Mouse (Mus musculus): ENCODE results near the gene Inpp5k. TPM values are rescaled to one million over a fixed set of nuclear protein-coding genes. Genes with fewer than 3 reads are reported as not detected.
A peak's percentile ranks its signal among the peaks of the same experiment; 100 is the strongest.

Gene Inpp5k
- polyA plus RNA-seq, 1 experiment from 2014 or later = 55.5 TPM

DNA sequence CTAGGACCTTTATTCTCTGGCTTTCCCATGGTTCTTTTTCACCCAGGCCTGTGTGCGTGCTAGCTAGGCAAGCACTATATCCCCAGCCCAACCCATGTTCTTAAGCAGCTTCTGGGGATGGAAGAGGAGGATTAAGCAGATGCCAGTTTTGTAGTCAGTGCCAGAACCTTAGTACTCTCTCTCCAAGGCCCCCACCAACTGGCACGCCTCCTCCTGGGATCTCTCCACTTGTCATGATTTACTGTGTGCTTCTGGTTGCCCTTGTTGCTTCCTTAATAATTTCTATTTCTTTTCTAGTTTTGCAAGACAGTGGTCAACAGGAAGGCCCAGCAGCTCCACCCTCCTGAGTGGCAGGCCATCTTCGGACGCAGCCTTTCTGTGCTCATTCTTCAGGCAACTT, 5.0 kb upstream of the Inpp5k start:
- Histone ChIP-seq H3K9me3 (replicated peaks; ENCODE audit: control insufficient read depth, low read length) (no peaks in the 10 kb centered on the region), H3K4me1 (ENCODE audit: control insufficient read depth, insufficient read depth, low read length) (peaks cover 4% of the 10 kb centered on the region; the same call in 1 of the 2 replicates), H3K27me3 (replicated peaks; ENCODE audit: control insufficient read depth, insufficient read depth, low read length) (no peaks in the 10 kb centered on the region), H3K4me3 (ENCODE audit: low read depth, low read length) (no peak overlapping the region), H3K36me3 (ENCODE audit: control insufficient read depth, insufficient read depth, low read length) (peaks cover 58% of the 10 kb centered on the region), H3K4me2 (ENCODE audit: low read length) (no peak overlapping the region), H3K9ac (ENCODE audit: low read length) (no peak overlapping the region), H3K27ac (ENCODE audit: low read depth, low read length) (no peak overlapping the region)
- DNase-seq (ENCODE audit: low spot score) = peak; percentile 16
- WGBS = 90% methylated on average over 4 of the region's 4 CpGs
- no peak for ATAC-seq

DNA sequence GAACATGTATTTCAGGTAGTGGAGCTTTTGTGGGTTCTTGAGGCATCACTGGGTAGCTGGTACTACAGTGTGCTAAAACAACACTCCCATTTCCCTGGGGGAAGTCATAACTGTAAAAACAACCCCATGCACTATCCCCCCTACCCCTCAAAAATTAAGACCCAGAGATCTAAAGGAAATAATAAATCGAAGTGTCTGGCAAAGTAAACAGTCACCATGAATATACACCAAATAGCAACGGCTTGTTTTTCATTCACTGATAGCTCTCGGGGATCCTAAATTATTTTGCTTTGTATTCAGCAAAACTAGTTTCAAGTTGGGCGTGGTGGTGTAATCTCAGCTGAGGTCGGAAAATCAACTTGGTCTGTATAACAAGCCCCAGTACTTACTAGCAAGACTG, 690 bp upstream of the Inpp5k start:
- H3K9me3 ChIP-seq (replicated peaks; ENCODE audit: control insufficient read depth, low read length) = no peaks in the 10 kb centered on the region
- peak overlapping the region; percentile 73 for H3K4me3 ChIP-seq (ENCODE audit: low read depth, low read length)
- WGBS = 18% methylated on average over 5 of the region's 5 CpGs
- DNase-seq (ENCODE audit: low spot score) (no peak), ATAC-seq (no peak)
- H3K36me3 ChIP-seq (ENCODE audit: control insufficient read depth, insufficient read depth, low read length) = peaks cover 39% of the 10 kb centered on the region
- H3K4me2 ChIP-seq (ENCODE audit: low read length) = peak overlapping the region; percentile 87
- H3K27ac ChIP-seq (ENCODE audit: low read depth, low read length) = peak overlapping the region; percentile 72; the same call in 1 of the 2 replicates
- H3K4me1 ChIP-seq (ENCODE audit: control insufficient read depth, insufficient read depth, low read length) = peaks cover 10% of the 10 kb centered on the region; the same call in 1 of the 2 replicates
- no peaks in the 10 kb centered on the region for H3K27me3 ChIP-seq (replicated peaks; ENCODE audit: control insufficient read depth, insufficient read depth, low read length)
- peak overlapping the region; percentile 80 for H3K9ac ChIP-seq (ENCODE audit: low read length)

DNA sequence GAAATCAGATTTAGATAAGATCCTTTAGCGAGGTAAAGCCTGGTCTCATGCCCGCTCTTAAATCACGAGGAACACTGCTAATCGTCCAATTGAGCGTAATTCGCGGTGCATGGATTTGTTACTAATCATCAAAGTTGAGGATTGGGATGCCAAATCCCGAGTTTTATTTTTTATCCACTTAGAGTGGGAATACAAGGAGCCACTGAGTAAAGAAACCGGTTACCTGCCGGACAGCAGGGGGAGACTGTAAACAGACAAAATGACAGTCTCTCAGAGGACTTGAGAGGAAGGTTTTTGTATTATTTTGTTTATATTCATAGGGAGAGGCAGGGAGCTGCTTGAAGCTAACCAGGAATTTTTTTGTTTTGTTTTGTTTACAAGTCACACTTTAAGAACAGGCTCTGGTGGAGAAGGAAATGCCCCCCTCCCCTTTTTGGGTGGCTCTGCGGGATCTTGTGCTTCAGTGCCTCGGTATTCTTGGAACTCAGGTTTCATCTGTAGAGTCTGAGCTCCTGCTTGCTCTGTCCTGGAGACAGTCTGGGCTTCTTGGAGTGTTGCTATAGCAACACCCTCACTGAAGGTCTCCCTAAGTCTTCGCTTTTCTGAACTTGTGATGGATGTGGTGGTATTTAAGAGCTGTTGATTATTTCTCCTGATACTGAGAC, 905 bp downstream of the Inpp5k start:
- peak overlapping the region; percentile 73 for H3K4me3 ChIP-seq (ENCODE audit: low read depth, low read length)
- peaks cover 10% of the 10 kb centered on the region; the same call in 1 of the 2 replicates for H3K4me1 ChIP-seq (ENCODE audit: control insufficient read depth, insufficient read depth, low read length)
- H3K36me3 ChIP-seq (ENCODE audit: control insufficient read depth, insufficient read depth, low read length) = peaks cover 28% of the 10 kb centered on the region
- no peaks in the 10 kb centered on the region for H3K27me3 ChIP-seq (replicated peaks; ENCODE audit: control insufficient read depth, insufficient read depth, low read length)
- ATAC-seq (no peak), DNase-seq (ENCODE audit: low spot score) (peak; percentile 33)
- WGBS = 14% methylated on average over 13 of the region's 13 CpGs
- H3K9ac ChIP-seq (ENCODE audit: low read length) = peak overlapping the region; percentile 80
- H3K4me2 ChIP-seq (ENCODE audit: low read length) = peak overlapping the region; percentile 87
- no peak overlapping the region for H3K27ac ChIP-seq (ENCODE audit: low read depth, low read length)
- no peaks in the 10 kb centered on the region for H3K9me3 ChIP-seq (replicated peaks; ENCODE audit: control insufficient read depth, low read length)

DNA sequence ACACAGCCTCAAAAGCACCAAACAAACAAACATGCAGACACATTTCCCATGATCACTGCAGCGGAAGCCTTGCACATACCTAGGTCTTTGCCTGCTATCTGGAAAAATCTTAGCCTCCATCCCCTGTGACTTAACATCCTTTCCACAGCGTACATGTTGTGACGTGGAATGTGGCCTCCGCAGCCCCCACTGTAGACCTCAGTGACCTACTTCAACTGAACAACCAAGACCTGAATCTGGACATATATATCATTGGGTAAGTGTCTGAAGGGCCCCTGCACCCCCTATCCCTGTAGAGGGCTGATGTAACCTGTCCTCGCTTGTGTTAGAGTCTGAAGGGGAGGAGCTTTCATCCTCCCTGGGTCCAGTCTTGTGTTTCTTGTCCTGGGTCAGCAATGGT, 2.1 kb downstream of the Inpp5k start:
- DNase-seq (ENCODE audit: low spot score) (no peak), ATAC-seq (no peak)
- Histone ChIP-seq H3K36me3 (ENCODE audit: control insufficient read depth, insufficient read depth, low read length) (peaks cover 33% of the 10 kb centered on the region), H3K4me1 (ENCODE audit: control insufficient read depth, insufficient read depth, low read length) (peaks cover 10% of the 10 kb centered on the region; the same call in 1 of the 2 replicates), H3K27ac (ENCODE audit: low read depth, low read length) (no peak overlapping the region), H3K9me3 (replicated peaks; ENCODE audit: control insufficient read depth, low read length) (no peaks in the 10 kb centered on the region), H3K4me2 (ENCODE audit: low read length) (no peak overlapping the region), H3K9ac (ENCODE audit: low read length) (no peak overlapping the region), H3K4me3 (ENCODE audit: low read depth, low read length) (no peak overlapping the region), H3K27me3 (replicated peaks; ENCODE audit: control insufficient read depth, insufficient read depth, low read length) (no peaks in the 10 kb centered on the region)
- WGBS = 95% methylated on average over 5 of the region's 5 CpGs

DNA sequence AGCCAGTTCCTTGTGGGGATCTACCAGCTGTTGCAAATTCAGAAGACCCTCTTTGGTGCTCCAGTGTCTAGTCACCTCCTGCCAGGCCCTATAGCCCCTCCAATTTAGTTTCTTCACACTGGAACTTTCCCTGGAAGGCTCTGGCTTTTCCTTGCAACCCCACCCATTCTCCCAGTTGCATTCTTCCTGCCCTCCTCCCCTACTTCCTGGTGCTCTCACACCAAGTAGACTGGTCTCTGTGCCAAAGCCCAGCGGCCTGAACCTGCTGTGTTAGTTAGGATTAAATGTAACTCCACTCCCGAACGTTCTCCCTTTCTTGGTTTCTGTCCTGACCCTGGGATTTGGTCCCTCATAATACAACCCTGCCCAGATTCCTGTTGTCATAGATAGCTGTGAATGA, 4.0 kb downstream of the Inpp5k start:
- H3K4me3 ChIP-seq (ENCODE audit: low read depth, low read length) = no peak overlapping the region
- no peak overlapping the region for H3K4me2 ChIP-seq (ENCODE audit: low read length)
- no peak overlapping the region for H3K27ac ChIP-seq (ENCODE audit: low read depth, low read length)
- no peak overlapping the region for H3K9ac ChIP-seq (ENCODE audit: low read length)
- H3K4me1 ChIP-seq (ENCODE audit: control insufficient read depth, insufficient read depth, low read length) = peaks cover 8% of the 10 kb centered on the region; the same call in 1 of the 2 replicates
- H3K27me3 ChIP-seq (replicated peaks; ENCODE audit: control insufficient read depth, insufficient read depth, low read length) = no peaks in the 10 kb centered on the region
- ATAC-seq (no peak), DNase-seq (ENCODE audit: low spot score) (no peak)
- no peaks in the 10 kb centered on the region for H3K9me3 ChIP-seq (replicated peaks; ENCODE audit: control insufficient read depth, low read length)
- H3K36me3 ChIP-seq (ENCODE audit: control insufficient read depth, insufficient read depth, low read length) = peaks cover 34% of the 10 kb centered on the region
- 77% methylated on average over 3 of the region's 3 CpGs for WGBS

DNA sequence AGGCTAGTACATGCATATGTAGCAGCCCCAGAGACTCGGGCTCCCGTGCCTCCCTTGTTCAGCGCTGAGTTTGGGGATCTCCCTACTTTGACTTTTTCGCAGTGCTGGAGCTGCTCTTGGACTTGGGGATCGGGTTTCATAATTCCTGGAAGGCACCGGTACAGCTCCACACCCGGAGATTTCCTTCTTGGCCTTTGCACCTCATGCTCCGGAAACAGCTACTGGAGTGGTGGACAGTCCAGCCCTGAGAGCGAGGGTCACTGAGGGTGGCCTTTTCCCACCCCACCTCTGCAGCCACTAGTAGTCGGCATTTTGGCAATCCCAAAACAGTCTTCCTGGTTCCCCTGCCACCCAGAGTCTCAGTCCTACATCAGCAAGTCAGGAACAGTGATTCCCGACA, 4.5 kb downstream of the Inpp5k start:
- no peak overlapping the region for H3K27ac ChIP-seq (ENCODE audit: low read depth, low read length)
- DNase-seq (ENCODE audit: low spot score) = no peak
- no peaks in the 10 kb centered on the region for H3K9me3 ChIP-seq (replicated peaks; ENCODE audit: control insufficient read depth, low read length)
- no peaks in the 10 kb centered on the region for H3K27me3 ChIP-seq (replicated peaks; ENCODE audit: control insufficient read depth, insufficient read depth, low read length)
- H3K4me2 ChIP-seq (ENCODE audit: low read length) = no peak overlapping the region
- no peak overlapping the region for H3K4me3 ChIP-seq (ENCODE audit: low read depth, low read length)
- WGBS = 83% methylated on average over 11 of the region's 11 CpGs
- H3K36me3 ChIP-seq (ENCODE audit: control insufficient read depth, insufficient read depth, low read length) = peaks cover 35% of the 10 kb centered on the region
- no peak overlapping the region for H3K9ac ChIP-seq (ENCODE audit: low read length)
- ATAC-seq = no peak
- H3K4me1 ChIP-seq (ENCODE audit: control insufficient read depth, insufficient read depth, low read length) = peaks cover 5% of the 10 kb centered on the region; the same call in 1 of the 2 replicates

DNA sequence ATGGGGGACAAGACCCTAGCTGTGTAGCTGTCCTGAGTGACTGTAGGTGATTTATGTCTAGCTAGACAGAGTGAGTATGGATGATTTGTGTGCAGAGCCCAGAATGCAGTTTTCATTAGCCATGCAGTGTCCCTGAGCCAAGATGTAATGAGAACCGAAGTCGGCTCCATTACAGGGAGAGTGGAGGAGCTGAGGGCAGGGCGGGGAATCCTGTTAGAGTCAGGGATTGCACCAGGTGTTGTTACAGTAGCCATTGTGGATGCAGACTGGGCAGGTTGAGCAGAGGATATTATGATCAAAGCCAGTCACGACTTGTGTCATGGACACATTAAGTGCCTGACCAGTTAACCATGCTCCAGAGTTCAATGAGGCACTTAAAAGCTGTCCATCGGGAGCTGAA, 12.5 kb downstream of the Inpp5k start:
- Histone ChIP-seq H3K4me2 (ENCODE audit: low read length) (no peak overlapping the region), H3K36me3 (ENCODE audit: control insufficient read depth, insufficient read depth, low read length) (peaks cover 26% of the 10 kb centered on the region)
- 85% methylated on average over 5 of the region's 5 CpGs for WGBS

DNA sequence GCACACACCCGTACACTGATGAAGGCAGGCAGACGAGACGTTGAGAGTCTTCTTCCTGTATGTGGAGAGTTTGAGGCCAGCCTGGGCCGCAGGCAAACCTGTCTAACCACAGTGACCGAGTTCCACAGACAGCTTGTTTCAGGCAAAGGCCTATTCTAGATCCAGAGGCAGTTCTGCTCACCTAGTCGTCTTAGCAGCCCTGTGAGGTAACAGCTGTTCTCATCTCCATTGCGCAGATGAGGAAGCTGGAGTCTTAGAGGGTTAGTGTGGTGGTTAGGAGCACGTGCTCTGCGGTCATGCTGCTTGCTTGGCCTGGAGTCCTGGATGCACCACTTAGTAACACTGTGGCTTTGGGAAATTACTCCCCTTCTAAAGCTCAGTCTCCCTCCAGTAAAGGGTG, 13.9 kb downstream of the Inpp5k start:
- DNase-seq (ENCODE audit: low spot score) (no peak), ATAC-seq (no peak)
- H3K9ac ChIP-seq (ENCODE audit: low read length) = no peak overlapping the region
- H3K4me1 ChIP-seq (ENCODE audit: control insufficient read depth, insufficient read depth, low read length) = no peaks in the 10 kb centered on the region
- no peak overlapping the region for H3K4me2 ChIP-seq (ENCODE audit: low read length)
- H3K9me3 ChIP-seq (replicated peaks; ENCODE audit: control insufficient read depth, low read length) = no peaks in the 10 kb centered on the region
- WGBS = 83% methylated on average over 9 of the region's 9 CpGs
- peaks cover 22% of the 10 kb centered on the region for H3K36me3 ChIP-seq (ENCODE audit: control insufficient read depth, insufficient read depth, low read length)
- H3K4me3 ChIP-seq (ENCODE audit: low read depth, low read length) = no peak overlapping the region
- no peaks in the 10 kb centered on the region for H3K27me3 ChIP-seq (replicated peaks; ENCODE audit: control insufficient read depth, insufficient read depth, low read length)
- no peak overlapping the region for H3K27ac ChIP-seq (ENCODE audit: low read depth, low read length)

More for the DNA sequence above, 12.5 kb downstream of the Inpp5k start:
- ATAC-seq (no peak), DNase-seq (ENCODE audit: low spot score) (no peak)
- Histone ChIP-seq H3K4me3 (ENCODE audit: low read depth, low read length) (no peak overlapping the region), H3K9ac (ENCODE audit: low read length) (no peak overlapping the region), H3K27me3 (replicated peaks; ENCODE audit: control insufficient read depth, insufficient read depth, low read length) (no peaks in the 10 kb centered on the region), H3K4me1 (ENCODE audit: control insufficient read depth, insufficient read depth, low read length) (no peaks in the 10 kb centered on the region), H3K27ac (ENCODE audit: low read depth, low read length) (no peak overlapping the region), H3K9me3 (replicated peaks; ENCODE audit: control insufficient read depth, low read length) (no peaks in the 10 kb centered on the region)

DNA sequence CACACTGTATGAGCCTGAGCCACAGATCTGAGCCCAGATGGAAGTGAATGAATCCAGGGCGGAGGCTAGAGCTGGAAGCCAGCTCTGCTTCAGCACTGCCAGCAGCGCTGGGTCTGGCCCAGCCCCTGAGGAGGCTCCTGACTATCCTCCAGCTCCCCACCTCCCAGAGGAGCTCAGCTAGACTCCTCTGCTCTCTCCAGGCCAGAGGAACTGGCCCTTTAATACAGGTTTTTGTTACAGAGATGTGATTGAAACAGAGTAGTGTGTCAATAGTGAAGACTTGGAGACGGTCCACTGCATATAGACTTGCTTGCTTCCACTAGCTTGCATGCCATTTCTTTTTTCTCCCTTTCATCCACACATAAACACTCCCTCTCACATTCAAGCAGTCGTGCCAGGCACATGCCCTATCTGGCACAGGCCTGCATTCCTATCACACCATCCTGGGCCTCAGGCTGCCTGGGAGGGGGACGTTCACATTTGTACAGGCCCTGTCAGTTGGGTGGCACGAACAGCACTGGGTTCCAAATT, 17.0 kb downstream of the Inpp5k start:
- 59% methylated on average over 6 of the region's 6 CpGs for WGBS

More for the DNA sequence above, 17.0 kb downstream of the Inpp5k start:
- DNase-seq (ENCODE audit: low spot score) = peak; percentile 48
- peaks cover 4% of the 10 kb centered on the region; the same call in 1 of the 2 replicates for H3K4me1 ChIP-seq (ENCODE audit: control insufficient read depth, insufficient read depth, low read length)
- H3K9me3 ChIP-seq (replicated peaks; ENCODE audit: control insufficient read depth, low read length) = no peaks in the 10 kb centered on the region
- no peak overlapping the region for H3K9ac ChIP-seq (ENCODE audit: low read length)
- no peaks in the 10 kb centered on the region; the same call in 1 of the 2 replicates for H3K27me3 ChIP-seq (replicated peaks; ENCODE audit: control insufficient read depth, insufficient read depth, low read length)
- ATAC-seq = no peak
- H3K27ac ChIP-seq (ENCODE audit: low read depth, low read length) = no peak overlapping the region
- H3K36me3 ChIP-seq (ENCODE audit: control insufficient read depth, insufficient read depth, low read length) = peaks cover 10% of the 10 kb centered on the region
- no peak overlapping the region for H3K4me3 ChIP-seq (ENCODE audit: low read depth, low read length)
- no peak overlapping the region for H3K4me2 ChIP-seq (ENCODE audit: low read length)
